Mouse (Mus musculus) inflammation-experienced regulatory T-cells (primary cell): Measurements from ENCODE around the gene Hdhd3. TPM values are rescaled to one million over a fixed set of nuclear protein-coding genes. Genes with fewer than 3 reads are reported as not detected.

Experiments
- polyA plus RNA-seq, 2 experiments: library from polyadenylated mRNA; unstranded; fragments of 100-300 nt; shearing (Covaris generic); gene quantifications; one replicate each; pipeline ENCODE4 v1.2.1; 2017

Gene Hdhd3
- polyA plus RNA-seq, result 1 to 10 TPM in 1 of 2 experiments, under 1 TPM in 1; 0.60 to 3.2 TPM

DNA sequence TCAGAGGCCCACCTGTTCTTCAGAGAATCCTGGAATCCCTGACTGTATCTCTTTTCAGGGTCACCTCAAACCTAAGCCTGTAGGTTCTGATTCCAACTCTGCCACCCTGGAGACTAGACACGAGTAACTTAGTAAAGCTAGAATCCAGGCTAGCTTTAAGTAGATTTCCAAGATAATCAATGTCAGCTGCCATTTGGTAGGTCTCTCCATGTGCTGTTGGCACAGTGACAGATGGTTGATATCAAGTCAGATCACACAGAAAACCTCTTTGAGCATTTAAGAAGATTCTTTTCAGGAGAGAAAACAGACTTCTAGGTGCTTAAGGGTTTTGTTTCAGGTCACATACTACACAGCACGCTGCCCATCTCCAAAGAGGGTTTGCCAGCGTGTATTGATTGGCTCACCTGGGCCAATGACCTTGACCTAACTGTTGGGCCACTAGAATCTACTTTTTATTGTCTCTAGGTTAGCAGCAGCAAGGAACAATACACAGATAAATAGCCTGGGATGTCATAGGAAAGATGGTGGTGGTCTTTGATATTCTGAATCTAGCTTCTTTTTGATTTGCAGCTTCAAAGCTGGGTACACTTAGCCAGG, at the start of gene Hdhd3:
Gene Hdhd3 (minus strand): TSS at position 94 of the 597 bp plus-strand sequence.

DNA sequence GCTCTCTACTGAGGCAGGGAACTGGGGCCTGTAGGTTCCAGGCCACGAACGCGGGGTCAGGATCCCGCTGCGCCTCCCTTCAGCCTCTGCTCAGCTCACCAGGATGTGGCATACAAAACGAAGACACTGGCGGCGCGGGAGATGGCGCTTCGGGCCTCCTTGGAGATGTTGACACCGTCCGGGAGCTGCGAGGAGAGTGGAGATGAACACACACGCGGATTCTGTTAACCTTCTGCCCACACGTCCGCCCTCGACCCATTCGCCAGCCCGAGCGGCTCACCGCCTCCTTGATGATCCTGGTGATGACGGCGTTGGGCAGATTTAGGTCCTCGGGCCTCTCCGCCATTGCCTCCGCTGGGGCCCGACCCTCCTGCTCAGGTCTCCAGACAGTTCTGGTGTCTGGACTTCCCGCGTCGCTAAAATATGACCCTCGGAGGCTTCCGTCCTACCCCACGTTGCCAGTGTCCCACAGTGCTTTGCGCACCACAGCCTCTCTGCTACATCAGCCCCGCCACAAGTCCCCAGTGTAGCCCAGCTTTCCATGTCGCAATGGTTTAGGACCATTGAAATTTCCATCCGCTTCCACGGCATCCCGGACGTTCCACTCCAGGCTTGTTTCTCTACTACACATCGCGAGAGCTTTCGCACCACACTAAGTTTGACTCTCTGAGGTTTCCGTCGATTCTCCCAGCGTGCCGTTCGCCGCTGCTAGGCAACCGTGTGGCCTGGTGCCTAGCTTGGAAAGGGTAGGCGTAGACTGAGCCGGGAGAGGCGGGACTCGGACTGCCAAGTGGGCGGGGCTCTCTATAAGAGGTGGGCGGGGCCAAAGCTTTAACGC, 21.6 kb upstream of the Hdhd3 start, which contains the start of the genes Pole3 and 4933430I17Rik:
Gene Pole3 (minus strand): TSS at position 418 of the 838 bp plus-strand sequence.
Gene 4933430I17Rik (plus strand): TSS at position 719 of the 838 bp plus-strand sequence.

DNA sequence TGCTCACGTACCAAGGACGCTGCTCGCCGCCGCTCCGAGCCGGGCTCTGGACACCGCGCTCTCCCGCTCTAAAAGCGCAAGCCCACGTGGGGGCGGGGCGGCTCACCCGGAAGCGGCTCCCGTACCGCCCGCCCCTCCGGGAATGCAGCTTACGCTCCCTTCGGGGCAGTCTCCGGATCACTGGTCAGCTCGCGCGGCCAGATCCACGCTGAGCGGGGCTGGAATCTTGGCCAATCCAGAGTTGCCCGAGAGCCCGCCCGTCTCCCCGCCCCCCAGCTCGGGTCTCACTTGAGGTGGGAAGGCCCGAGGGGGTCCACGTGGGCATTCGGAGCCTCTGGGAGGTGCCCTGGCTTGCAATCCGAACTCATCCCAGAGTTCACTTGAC, 16.6 kb upstream of the Hdhd3 start, which contains the start of gene Alad:
Gene Alad (minus strand): TSS at position 70 of the 385 bp plus-strand sequence.

DNA sequence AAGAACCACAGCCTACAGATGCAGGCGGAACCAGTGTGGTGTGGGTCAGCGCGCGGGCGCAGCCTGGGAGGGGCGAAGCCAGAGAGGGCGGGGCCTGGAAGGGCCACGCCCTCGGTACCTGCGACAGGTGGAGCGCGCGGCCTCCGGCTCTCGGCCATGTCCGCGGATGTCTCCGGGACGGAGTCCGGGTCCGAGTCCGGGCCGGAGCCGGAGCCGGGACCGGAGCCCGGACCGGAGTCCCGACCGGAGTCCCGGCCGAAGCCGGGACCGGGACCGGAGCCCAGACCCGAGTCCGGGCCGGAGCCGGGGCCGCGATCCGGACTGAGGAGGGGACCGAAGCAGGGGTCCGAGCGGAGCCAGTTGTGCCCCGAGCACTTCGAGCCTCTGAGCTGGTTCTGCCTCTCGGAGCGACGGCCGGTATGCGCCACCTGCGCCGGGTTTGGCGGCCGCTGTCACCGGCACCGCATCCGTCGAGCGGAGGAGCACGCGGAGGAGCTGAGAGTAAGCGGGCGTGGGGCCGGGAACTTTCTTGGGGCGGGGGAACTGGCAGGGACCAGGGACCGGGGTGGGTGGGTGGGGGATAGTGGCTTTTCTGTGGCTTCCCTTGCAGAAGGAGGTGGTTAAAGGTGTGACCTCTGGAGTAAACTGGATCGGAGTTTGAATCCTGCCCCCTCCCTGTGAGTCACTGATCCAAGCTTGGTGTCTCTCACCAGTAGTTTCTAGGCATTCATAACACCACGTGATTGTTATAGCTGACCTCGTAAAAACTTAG, 23.1 kb downstream of the Hdhd3 start, which contains the start of gene Bspry:
Gene Bspry (plus strand): TSS at position 117 of the 772 bp plus-strand sequence.

DNA sequence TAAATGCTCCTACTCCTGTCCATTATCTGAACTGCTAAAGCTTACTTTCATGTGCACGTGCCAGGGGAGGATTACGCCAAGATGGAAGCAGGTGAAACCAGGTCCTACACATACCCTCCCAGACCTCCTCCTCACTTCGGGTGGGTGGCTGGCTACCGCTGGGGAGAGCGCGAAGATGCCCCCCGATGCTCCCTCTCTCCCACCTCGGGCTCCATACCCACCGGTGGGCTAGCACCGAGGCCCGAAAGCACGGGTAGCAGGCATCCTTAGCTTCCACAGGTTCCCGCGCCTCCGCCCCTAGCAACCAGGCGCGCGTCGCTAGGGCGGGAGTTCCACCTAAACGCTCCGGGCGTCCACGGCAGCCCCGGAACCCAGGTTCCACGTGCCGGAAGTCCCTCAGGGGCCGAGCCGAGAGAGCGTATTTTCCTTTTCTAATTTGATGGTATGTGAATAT, 32.6 kb downstream of the Hdhd3 start, which contains the start of gene Wdr31:
Gene Wdr31 (minus strand): TSS at position 299 of the 454 bp plus-strand sequence.

Other genes with a start within 250 kb of the Hdhd3 start
- gene Slc31a2, start 240.9 kb downstream of the Hdhd3 start, polyA plus RNA-seq, result 10 to 100 TPM; 14.9 to 26.6 TPM
- 10 to 100 TPM; 54.0 to 74.7 TPM for gene Fkbp15, start 142.9 kb downstream of the Hdhd3 start, polyA plus RNA-seq
- 10 to 100 TPM in 1 of 2 experiments, 1 to 10 TPM in 1; 6.5 to 10.1 TPM for gene Slc31a1, start 142.7 kb downstream of the Hdhd3 start, polyA plus RNA-seq
- gene Cdc26, start 94.8 kb downstream of the Hdhd3 start, polyA plus RNA-seq, result 10 to 100 TPM; 89.8 to 97.3 TPM
- 10 to 100 TPM; 23.4 to 26.0 TPM for gene Prpf4, start 94.7 kb downstream of the Hdhd3 start, polyA plus RNA-seq
- gene Rnf183, start 68.2 kb downstream of the Hdhd3 start, polyA plus RNA-seq, result 1 to 10 TPM in 1 of 2 experiments, not detected in 1; 2.0 TPM
- 1 to 10 TPM in 1 of 2 experiments, under 1 TPM in 1; 0.70 to 9.4 TPM for gene Wdr31, start 32.6 kb downstream of the Hdhd3 start, polyA plus RNA-seq
- gene Bspry, start 23.4 kb downstream of the Hdhd3 start, polyA plus RNA-seq, result 1 to 10 TPM; 6.5 to 7.1 TPM
- gene Alad, start 16.5 kb upstream of the Hdhd3 start, polyA plus RNA-seq, result 10 to 100 TPM; 59.0 to 59.1 TPM
- gene Pole3, start 21.6 kb upstream of the Hdhd3 start, polyA plus RNA-seq, result 10 to 100 TPM; 25.4 to 26.2 TPM
- under 1 TPM in 1 of 2 experiments, not detected in 1; 0.21 TPM for gene 4933430I17Rik, start 21.9 kb upstream of the Hdhd3 start, polyA plus RNA-seq
- gene Rgs3, start 56.4 kb upstream of the Hdhd3 start, polyA plus RNA-seq, result 100 to 1,000 TPM in 1 of 2 experiments, 10 to 100 TPM in 1; 73.6 to 122 TPM